Mouse (Mus musculus): ENCODE data around the gene Vmn1r101.
"Not testable (repeated sequence)": the region's sequence is repeated elsewhere in the genome, so short reads cannot be mapped to it uniquely, and the experiment has no call there.

The Vmn1r101 gene

GRCm38 (mm10) chr7:20442493-20442892 is at the start of gene Vmn1r101:
Gene Vmn1r101 (minus strand): TSS chr7:20442593.
- not testable (repeated sequence) for DNase-seq (ENCODE audit: low read depth in 2 of 2, low spot score in 2 of 2)

DNA sequence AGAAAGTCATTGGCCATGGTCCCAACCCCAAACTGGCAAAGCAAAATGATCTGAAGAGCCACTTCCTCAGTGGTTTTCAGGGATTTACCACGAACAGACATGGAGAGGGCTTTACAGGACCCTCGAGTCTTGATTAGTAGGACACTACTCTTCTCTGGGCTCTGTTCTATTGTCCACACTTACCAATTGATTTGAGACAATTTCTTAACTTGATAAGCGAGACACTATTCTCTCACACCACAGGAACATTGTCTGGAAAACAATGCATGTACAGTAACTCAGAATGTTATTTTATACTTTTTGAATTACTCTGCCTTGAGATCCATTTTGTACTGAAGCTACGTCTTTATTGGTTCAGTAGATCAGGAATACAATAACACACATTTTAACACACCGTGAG is 32.4 kb upstream of the Vmn1r101 start, which contains the start of gene Gm10670:
Gene Gm10670, minus strand, starts transcription at position 101 of the 400 bp plus-strand sequence.
- not testable (repeated sequence) for DNase-seq (ENCODE audit: low read depth in 2 of 2, low spot score in 2 of 2)

DNA sequence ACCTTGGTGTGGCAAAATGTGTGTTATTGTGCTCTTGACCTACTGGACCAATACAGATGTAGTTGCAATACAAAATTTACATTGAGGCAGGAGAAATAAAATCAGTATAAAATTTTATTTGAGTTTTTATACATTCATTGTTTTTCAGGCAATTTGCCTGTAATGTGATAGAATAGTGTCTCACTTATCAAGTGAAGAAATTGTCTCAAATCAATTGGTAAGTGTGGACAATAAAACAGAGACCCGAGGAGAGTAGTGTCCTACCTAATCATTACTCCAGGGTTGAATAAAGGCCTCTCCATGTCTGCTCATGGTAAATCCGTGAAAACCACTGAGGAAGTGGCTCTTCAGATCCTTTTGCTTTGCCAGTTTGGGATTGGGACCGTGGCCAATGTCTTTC is 24.8 kb downstream of the Vmn1r101 start, which contains the start of gene Vmn1r100:
Gene Vmn1r100, plus strand, starts transcription at position 301 of the 400 bp plus-strand sequence.
- DNase-seq (ENCODE audit: low read depth in 2 of 2, low spot score in 2 of 2), result not testable (repeated sequence)

Measured in CD8-positive naive resting alpha-beta T cell, adult 2 months (primary cell).